Mouse (Mus musculus) limb, embryonic 14.5 days (tissue): ENCODE data around the gene Kynu. TPM values are rescaled to one million over a fixed set of nuclear protein-coding genes. Genes with fewer than 3 reads are reported as not detected.

Experiments used
- ATAC-seq: fragments of 200-750 bp; cut with Nextera tagmentation; 2 replicates; pipeline ENCODE4 v1.8.0; 2017; ENCODE audit warnings: low read depth, moderate number of reproducible peaks, moderate TSS enrichment; ENCODE audit not compliant: low FRiP score
- DNase-seq: peaks from one replicate; pipeline ENCODE4 v3.0.0-alpha.2; 2015; ENCODE audit warnings: low spot score
- H3K27ac ChIP-seq: fragments of 300-500 bp; sonication (generic); replicated peaks from 2 replicates; pipeline ENCODE4 v1.5.1; 2014; ENCODE audit warnings: low read depth, mild to moderate bottlenecking, low read length, moderate library complexity, mixed read lengths
- H3K27me3 ChIP-seq: fragments of 300-500 bp; sonication (generic); 2 replicates; pipeline ENCODE4 v1.6.1; 2014; ENCODE audit warnings: low read length, mixed read lengths; ENCODE audit not compliant: control insufficient read depth, insufficient read depth
- H3K36me3 ChIP-seq: fragments of 300-500 bp; sonication (generic); 2 replicates; pipeline ENCODE4 v1.6.1; 2014; ENCODE audit warnings: mild to moderate bottlenecking, low read length, moderate library complexity, mixed read lengths; ENCODE audit not compliant: control insufficient read depth, insufficient read depth
- H3K4me1 ChIP-seq: fragments of 300-500 bp; sonication (generic); 2 replicates; pipeline ENCODE4 v1.6.1; 2014; ENCODE audit warnings: antibody characterized with exemption, low read length, mixed read lengths; ENCODE audit not compliant: control insufficient read depth, insufficient read depth
- H3K4me2 ChIP-seq: fragments of 300-500 bp; sonication (generic); replicated peaks from 2 replicates; pipeline ENCODE4 v1.6.1; 2014; ENCODE audit warnings: low read depth, mild to moderate bottlenecking, low read length, moderate library complexity; ENCODE audit not compliant: severe bottlenecking
- H3K4me3 ChIP-seq: fragments of 300-500 bp; sonication (generic); replicated peaks from 2 replicates; pipeline ENCODE4 v1.5.1; 2014; ENCODE audit warnings: low read length
- H3K9ac ChIP-seq: fragments of 300-500 bp; sonication (generic); 2 replicates; pipeline ENCODE4 v1.6.1; 2014; ENCODE audit warnings: mild to moderate bottlenecking, low read depth, low read length, moderate library complexity; ENCODE audit not compliant: severe bottlenecking
- H3K9me3 ChIP-seq: fragments of 300-500 bp; sonication (generic); 2 replicates; pipeline ENCODE4 v1.6.1; 2016; ENCODE audit warnings: low read length; ENCODE audit not compliant: control insufficient read depth
- POLR2A ChIP-seq: fragments of 200-500 bp; IDR thresholded peaks from 2 replicates; pipeline ENCODE4 v1.8.0; 2012; ENCODE audit warnings: inconsistent platforms, mild to moderate bottlenecking, moderate library complexity, borderline replicate concordance; ENCODE audit not compliant: insufficient read depth, insufficient read length; ENCODE audit errors: extremely low read depth
- WGBS: fragments of 180-500 bp; shearing (Covaris S2); extraction: QIAGEN DNeasy Blood & Tissue Kit; methylation state at CpG from one replicate; pipeline ENCODE4 v1.1.7; 2014; 5-methylcytosine and 5-hydroxymethylcytosine counted together
- polyA plus RNA-seq, 2 experiments: library from polyadenylated mRNA; depleted of rRNA in 1 of 2; stranded (reverse) in 1 of 2; unstranded in 1 of 2; fragments of >200 nt; fragmentation: Nextera tagmentation in 1 of 2; extraction: Ambion mirVana in 1 of 2; gene quantifications; 2 replicates each; pipeline versions ENCODE4 v1.2.1 to v1.2.3; 2012 to 2014

Gene Kynu
- polyA plus RNA-seq, 2 experiments: 0.19 to 0.34 TPM

GRCm38 (mm10) chr2:43545665-43546064, 9.5 kb upstream of the Kynu start:
- TF ChIP-seq POLR2A: no peak
- Histone ChIP-seq H3K4me1 (no peaks in the 10 kb centered on the region), H3K4me2 (no peak overlapping the region), H3K9ac (no peak overlapping the region), H3K27ac (no peak overlapping the region), H3K4me3 (no peak overlapping the region), H3K36me3 (no peaks in the 10 kb centered on the region), H3K27me3 (no peaks in the 10 kb centered on the region), H3K9me3 (no peaks in the 10 kb centered on the region)
- DNase-seq (no peak), ATAC-seq (no peak)
- WGBS: 81% methylated on average over 3 of the region's 3 CpGs

- 85% methylated on average over 1 of the region's 1 CpGs for WGBS
- Histone ChIP-seq H3K4me1 (no peaks in the 10 kb centered on the region), H3K4me2 (no peak overlapping the region), H3K9ac (no peak overlapping the region), H3K9me3 (no peaks in the 10 kb centered on the region), H3K4me3 (no peak overlapping the region), H3K27me3 (no peaks in the 10 kb centered on the region), H3K27ac (no peak overlapping the region), H3K36me3 (no peaks in the 10 kb centered on the region)
- ATAC-seq (no peak), DNase-seq (no peak)
- no peak for TF ChIP-seq POLR2A
Measured at GRCm38 (mm10) chr2:43546448-43546847, 8.7 kb upstream of the Kynu start.

DNA sequence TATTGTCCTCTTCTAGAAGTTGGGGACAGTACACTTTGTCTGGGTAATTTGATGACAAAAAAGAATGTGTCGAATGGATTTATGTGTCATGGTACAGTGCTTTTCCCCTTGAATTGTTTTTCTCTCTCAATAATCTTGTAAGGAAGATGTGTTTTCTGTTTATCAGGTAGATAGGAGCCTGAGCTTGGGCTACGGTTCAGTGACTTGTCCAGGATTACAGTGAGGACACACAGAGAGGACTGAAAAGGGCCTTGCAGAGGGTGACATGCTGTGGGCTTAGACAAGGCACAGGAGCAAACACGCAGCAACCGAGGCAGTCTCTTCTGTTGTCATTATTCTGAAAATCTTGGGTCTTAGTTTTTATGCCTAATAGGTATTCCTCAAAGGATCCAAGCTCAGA, 913 bp upstream of the Kynu start:
- no peak for DNase-seq
- no peak overlapping the region for H3K4me3 ChIP-seq
- H3K9me3 ChIP-seq: no peaks in the 10 kb centered on the region
- H3K36me3 ChIP-seq: no peaks in the 10 kb centered on the region
- no peaks in the 10 kb centered on the region for H3K27me3 ChIP-seq
- WGBS: 85% methylated on average over 4 of the region's 4 CpGs
- no peaks in the 10 kb centered on the region for H3K4me1 ChIP-seq
- H3K27ac ChIP-seq: no peak overlapping the region
- H3K9ac ChIP-seq: no peak overlapping the region
- no peak for TF ChIP-seq POLR2A
- ATAC-seq: no peak
- H3K4me2 ChIP-seq: no peak overlapping the region

DNA sequence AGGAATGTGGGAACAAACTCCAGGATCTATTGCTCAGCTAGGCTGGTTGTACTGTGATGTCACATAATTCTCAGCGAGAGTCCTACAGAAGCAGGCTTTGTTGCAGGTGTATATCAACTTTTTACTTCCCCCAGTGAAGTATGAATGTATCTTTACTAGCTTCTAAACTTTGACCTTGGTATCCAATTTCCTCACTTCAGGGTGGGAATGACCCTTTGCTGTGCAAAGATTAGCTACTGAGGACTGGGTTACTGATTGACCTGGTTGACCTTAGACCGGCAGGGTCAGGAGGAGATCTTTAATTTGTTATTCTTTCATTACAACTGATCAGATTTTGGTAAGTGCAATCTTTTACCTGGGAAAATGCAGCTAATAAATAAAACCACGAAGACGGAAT, 758 bp downstream of the Kynu start:
- H3K27ac ChIP-seq: no peak overlapping the region
- H3K4me3 ChIP-seq: no peak overlapping the region
- WGBS: 65% methylated on average over 4 of the region's 4 CpGs
- DNase-seq (no peak), ATAC-seq (no peak)
- H3K36me3 ChIP-seq: no peaks in the 10 kb centered on the region
- no peaks in the 10 kb centered on the region for H3K9me3 ChIP-seq
- H3K27me3 ChIP-seq: no peaks in the 10 kb centered on the region
- no peaks in the 10 kb centered on the region for H3K4me1 ChIP-seq
- TF ChIP-seq POLR2A: no peak
- no peak overlapping the region for H3K9ac ChIP-seq
- H3K4me2 ChIP-seq: no peak overlapping the region

DNA sequence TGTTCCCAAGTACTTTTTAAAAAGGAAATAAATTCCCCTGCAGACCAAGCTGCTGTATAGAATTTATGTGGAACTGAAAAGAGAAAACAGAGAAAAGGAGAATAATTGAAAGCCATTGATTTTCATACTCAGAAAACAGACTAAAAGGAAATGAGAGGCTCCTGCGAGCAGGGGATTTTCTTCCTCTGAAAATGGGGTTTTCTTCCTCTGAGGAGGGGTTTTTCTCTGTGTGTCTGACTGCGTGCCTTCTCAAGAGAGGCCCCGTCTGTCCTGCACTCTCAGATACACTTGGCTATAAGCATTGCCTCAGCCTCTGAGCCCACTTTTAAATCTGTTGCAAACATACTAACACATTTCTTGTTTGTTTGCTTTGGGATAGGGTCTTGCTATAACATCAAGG, 1.9 kb downstream of the Kynu start:
- no peaks in the 10 kb centered on the region for H3K27me3 ChIP-seq
- DNase-seq (no peak), ATAC-seq (no peak)
- no peaks in the 10 kb centered on the region for H3K4me1 ChIP-seq
- H3K4me3 ChIP-seq: no peak overlapping the region
- no peak for TF ChIP-seq POLR2A
- no peaks in the 10 kb centered on the region for H3K36me3 ChIP-seq
- 90% methylated on average over 3 of the region's 3 CpGs for WGBS
- no peak overlapping the region for H3K9ac ChIP-seq
- no peaks in the 10 kb centered on the region for H3K9me3 ChIP-seq
- H3K4me2 ChIP-seq: no peak overlapping the region
- no peak overlapping the region for H3K27ac ChIP-seq

- no peak overlapping the region for H3K4me3 ChIP-seq
- TF ChIP-seq POLR2A: no peak
- 81% methylated on average over 3 of the region's 3 CpGs for WGBS
- no peaks in the 10 kb centered on the region for H3K4me1 ChIP-seq
- no peak for DNase-seq
- H3K9ac ChIP-seq: no peak overlapping the region
- no peak overlapping the region for H3K27ac ChIP-seq
- no peaks in the 10 kb centered on the region for H3K27me3 ChIP-seq
- H3K9me3 ChIP-seq: no peaks in the 10 kb centered on the region
- no peak for ATAC-seq
- H3K4me2 ChIP-seq: no peak overlapping the region
- H3K36me3 ChIP-seq: no peaks in the 10 kb centered on the region
Measured at GRCm38 (mm10) chr2:43561209-43561608, 6.1 kb downstream of the Kynu start.
